Mouse (Mus musculus): ENCODE measurements at regions not wholly inside any gene's neighbourhood (a gene's known extent, or its start where the extent isn't known, plus 50 kb on each side); places are given as distances from the start of the nearest gene placed in this dataset.

DNA sequence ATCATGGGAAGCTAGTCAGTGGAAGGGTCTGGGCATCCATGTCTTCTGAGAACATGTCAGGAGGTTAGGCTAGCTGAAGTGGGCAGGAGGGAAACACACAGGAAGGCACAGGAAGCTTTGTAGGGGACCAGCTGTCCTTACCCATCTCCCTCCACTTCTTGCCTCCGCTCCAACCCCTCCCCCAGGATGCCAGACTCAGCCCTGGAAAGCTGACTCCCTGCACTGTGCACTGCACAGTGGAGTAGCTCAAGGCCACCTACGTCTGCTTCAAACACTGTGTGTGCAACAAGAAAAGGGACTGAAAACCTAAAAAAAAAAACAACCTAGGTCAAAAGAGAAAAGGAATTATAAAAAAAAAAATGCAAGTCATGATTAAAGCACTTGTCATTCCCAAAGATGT, 97.3 kb downstream of the Zfp706 start:
- DNase-seq = no peak
- Histone ChIP-seq H3K27ac (no peak overlapping the region), H3K4me3 (no peak overlapping the region)
- no peak for TF ChIP-seq CTCF (IDR thresholded peaks at IDR 0.05)
- intact Hi-C loops (cut with DNase I) = no loop called here

DNA sequence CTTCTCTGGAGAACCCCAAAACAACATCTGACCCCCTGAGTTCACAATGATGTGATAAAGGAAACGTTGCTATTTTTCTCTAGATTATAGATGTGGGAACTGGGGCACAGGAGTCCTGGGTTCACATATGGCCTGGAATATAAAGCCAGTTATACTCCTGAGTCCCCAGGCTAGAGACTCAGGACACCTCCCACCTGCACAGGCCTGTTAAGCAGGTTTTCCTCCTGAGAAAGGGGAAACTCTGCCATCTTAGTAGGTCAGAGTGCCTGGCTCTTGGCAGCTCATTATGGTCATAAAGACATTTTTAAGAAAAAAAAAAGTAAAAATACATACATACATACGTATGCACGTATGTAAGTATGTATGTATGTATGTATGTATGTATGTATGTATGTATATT, 98.1 kb downstream of the Zfp706 start:
- no peak for TF ChIP-seq CTCF (IDR thresholded peaks at IDR 0.05)
- intact Hi-C loops (cut with DNase I) = no loop called here
- no peak overlapping the region for H3K27ac ChIP-seq
- H3K4me3 ChIP-seq = no peak overlapping the region
- no peak for DNase-seq

- TF ChIP-seq CTCF (IDR thresholded peaks at IDR 0.05) = no peak
- no peak for DNase-seq
- intact Hi-C loops (cut with DNase I) = no loop called here
- H3K4me3 ChIP-seq = no peak overlapping the region
- H3K27ac ChIP-seq = no peak overlapping the region
These were observed 100.8 kb downstream of the Zfp706 start for GRCm38 (mm10) chr15:36906789-36907188.

DNA sequence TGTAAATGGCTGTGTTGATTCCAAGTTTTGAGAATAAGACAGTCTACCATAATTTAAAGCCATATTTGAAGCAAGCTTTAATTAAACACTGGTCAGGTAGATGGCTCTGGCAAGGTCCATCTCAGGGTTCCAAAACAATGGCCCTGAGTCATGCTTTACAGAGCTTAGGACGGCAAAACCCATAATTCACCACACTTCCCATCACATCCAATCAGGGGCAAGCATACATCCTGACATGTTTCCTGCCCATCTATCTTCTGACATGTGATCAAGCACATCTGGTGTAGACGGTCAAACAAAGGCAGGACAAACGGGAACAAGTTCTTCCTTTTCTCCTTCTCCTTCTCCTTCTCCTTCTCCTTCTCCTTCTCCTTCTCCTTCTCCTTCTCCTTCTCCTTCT, 101.5 kb downstream of the Zfp706 start:
- intact Hi-C loops (cut with DNase I) = no loop called here

GRCm38 (mm10) chr15:36903922-36904321, 103.7 kb downstream of the Zfp706 start:
- intact Hi-C loops (cut with DNase I) = no loop called here
- no peak for DNase-seq

More for the DNA sequence above, 101.5 kb downstream of the Zfp706 start:
- no peak for DNase-seq
- no peak for TF ChIP-seq CTCF (IDR thresholded peaks at IDR 0.05)
- no peak overlapping the region for H3K27ac ChIP-seq
- no peak overlapping the region for H3K4me3 ChIP-seq

GRCm38 (mm10) chr15:36903309-36903708, 104.3 kb downstream of the Zfp706 start:
- no peak for TF ChIP-seq CTCF (IDR thresholded peaks at IDR 0.05)

More at GRCm38 (mm10) chr15:36903922-36904321, 103.7 kb downstream of the Zfp706 start:
- TF ChIP-seq CTCF (IDR thresholded peaks at IDR 0.05) = no peak
- no peak overlapping the region for H3K4me3 ChIP-seq
- H3K27ac ChIP-seq = no peak overlapping the region

GRCm38 (mm10) chr15:36901830-36902285, 105.7 kb downstream of the Zfp706 start:
- TF ChIP-seq CTCF (IDR thresholded peaks at IDR 0.05) = no peak
- no peak for DNase-seq
- Histone ChIP-seq H3K27ac (no peak overlapping the region), H3K4me3 (no peak overlapping the region)
- intact Hi-C loops (cut with DNase I) = no loop called here

More at GRCm38 (mm10) chr15:36903309-36903708, 104.3 kb downstream of the Zfp706 start:
- intact Hi-C loops (cut with DNase I) = no loop called here
- Histone ChIP-seq H3K27ac (no peak overlapping the region), H3K4me3 (no peak overlapping the region)
- no peak for DNase-seq

DNA sequence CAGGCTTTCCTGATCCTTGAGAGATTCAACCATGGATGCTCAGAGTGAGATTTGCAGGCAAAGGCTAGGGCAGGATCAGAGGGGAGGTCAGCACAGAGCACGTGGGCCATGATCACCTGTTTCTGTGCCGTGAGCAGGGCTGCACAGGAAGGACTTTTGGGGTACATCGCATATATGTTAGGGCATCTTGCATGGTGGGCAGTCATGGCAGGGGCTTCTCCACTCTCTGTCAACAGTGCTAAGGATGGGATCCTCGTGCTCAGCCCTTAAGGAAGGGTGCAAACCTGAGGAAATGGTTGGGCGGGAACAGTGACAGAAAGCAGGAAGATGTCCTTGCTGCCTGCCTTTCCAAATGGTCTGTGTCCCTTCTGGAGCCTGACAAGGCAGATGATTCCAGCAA, 106.2 kb downstream of the Zfp706 start:
- intact Hi-C loops (cut with DNase I) = no loop called here
- DNase-seq = no peak
- Histone ChIP-seq H3K27ac (no peak overlapping the region), H3K4me3 (no peak overlapping the region)
- TF ChIP-seq CTCF (IDR thresholded peaks at IDR 0.05) = no peak

DNA sequence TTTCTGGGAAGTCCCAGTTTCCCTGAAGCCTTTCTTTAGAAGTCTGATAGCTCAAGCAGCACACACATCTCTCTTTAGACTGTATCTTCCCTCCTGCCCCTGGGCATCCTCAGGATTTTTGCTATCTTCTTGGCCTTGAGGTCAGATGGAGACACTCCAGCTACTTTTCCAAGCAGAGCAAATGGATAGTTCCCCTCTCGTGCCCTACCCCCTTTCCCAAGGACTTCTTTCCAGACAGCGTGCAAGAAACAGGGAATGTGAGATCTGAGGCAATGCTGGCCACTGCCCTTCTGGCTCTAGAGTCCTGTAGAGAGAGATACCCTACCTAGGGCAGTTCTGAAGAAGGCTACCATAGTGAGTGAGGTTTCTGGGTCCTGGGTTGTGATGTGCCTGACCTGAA, 106.6 kb downstream of the Zfp706 start:
- no peak for TF ChIP-seq CTCF (IDR thresholded peaks at IDR 0.05)
- intact Hi-C loops (cut with DNase I) = no loop called here
- Histone ChIP-seq H3K27ac (no peak overlapping the region), H3K4me3 (no peak overlapping the region)
- no peak for DNase-seq

DNA sequence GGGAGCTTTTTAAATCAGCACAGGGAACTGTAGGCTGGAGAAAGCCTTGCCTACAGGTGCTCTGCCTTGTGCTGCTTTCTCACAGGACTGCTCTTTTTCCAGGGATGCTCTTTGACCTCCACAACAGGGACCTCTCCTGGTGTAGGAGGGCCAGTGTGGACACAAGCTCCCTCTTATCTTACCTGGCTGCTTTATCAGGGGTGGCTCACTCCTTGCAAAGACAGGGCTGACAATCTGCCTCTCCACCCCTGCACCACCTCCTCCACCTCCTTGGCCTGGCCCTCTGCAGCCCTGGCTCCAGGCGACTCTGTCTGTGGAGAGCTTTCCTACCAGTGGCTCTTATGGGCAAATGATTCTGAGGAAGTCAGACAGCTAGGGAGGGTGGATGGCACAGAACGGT, 107.7 kb downstream of the Zfp706 start:
- intact Hi-C loops (cut with DNase I) = no loop called here
- Histone ChIP-seq H3K27ac (no peak overlapping the region), H3K4me3 (no peak overlapping the region)
- DNase-seq = no peak
- no peak for TF ChIP-seq CTCF (IDR thresholded peaks at IDR 0.05)

- no peak for TF ChIP-seq CTCF (IDR thresholded peaks at IDR 0.05)
- no peak for DNase-seq
- intact Hi-C loops (cut with DNase I) = no loop called here
- Histone ChIP-seq H3K27ac (no peak overlapping the region), H3K4me3 (no peak overlapping the region)
These were observed 108.6 kb downstream of the Zfp706 start for GRCm38 (mm10) chr15:36898857-36899523.

GRCm38 (mm10) chr15:36898326-36898725, 109.2 kb downstream of the Zfp706 start:
- intact Hi-C loops (cut with DNase I) = no loop called here
- H3K4me3 ChIP-seq = no peak overlapping the region
- TF ChIP-seq CTCF (IDR thresholded peaks at IDR 0.05) = no peak
- DNase-seq = no peak
- no peak overlapping the region for H3K27ac ChIP-seq

- H3K27ac ChIP-seq = no peak overlapping the region
- no peak for DNase-seq
- intact Hi-C loops (cut with DNase I) = no loop called here
- H3K4me3 ChIP-seq = no peak overlapping the region
- no peak for TF ChIP-seq CTCF (IDR thresholded peaks at IDR 0.05)
These were observed 111.3 kb downstream of the Zfp706 start for GRCm38 (mm10) chr15:36896265-36896664.

GRCm38 (mm10) chr15:36895031-36895430, 112.5 kb downstream of the Zfp706 start:
- TF ChIP-seq CTCF (IDR thresholded peaks at IDR 0.05) = no peak
- intact Hi-C loops (cut with DNase I) = no loop called here

More at GRCm38 (mm10) chr15:36895031-36895430, 112.5 kb downstream of the Zfp706 start:
- Histone ChIP-seq H3K4me3 (no peak overlapping the region), H3K27ac (no peak overlapping the region)
- no peak for DNase-seq

Data from gastrocnemius, adult 2 months (tissue).